Mouse (Mus musculus) effector memory CD4-positive, alpha-beta T cell, adult 7 months (primary cell): ENCODE data around the gene Isca2. TPM values are rescaled to one million over a fixed set of nuclear protein-coding genes. Genes with fewer than 3 reads are reported as not detected.

Source experiments
- polyA plus RNA-seq: library from polyadenylated mRNA; unstranded; fragments of 100-300 nt; shearing (Covaris generic); gene quantifications from one replicate; pipeline ENCODE4 v1.2.1, GENCODE M21; 2017

Isca2 gene
- polyA plus RNA-seq: 83.6 TPM

GRCm38 (mm10) chr12:84772726-84773441, at the start of gene Isca2, which contains the start of gene Npc2:
Gene Isca2 (plus strand): TSS chr12:84773251.
Gene Npc2 (minus strand): TSS chr12:84773152.

Other genes starting within 250 kb of the Isca2 start
- not detected for gene Vsx2, start 203.5 kb upstream of the Isca2 start, polyA plus RNA-seq
- gene Abcd4, start 155.8 kb upstream of the Isca2 start, polyA plus RNA-seq: 12.9 TPM
- 0.24 TPM for gene Vrtn, start 132.2 kb upstream of the Isca2 start, polyA plus RNA-seq
- 0.22 TPM for gene Syndig1l, start 74.4 kb upstream of the Isca2 start, polyA plus RNA-seq
- 80.8 TPM for gene Npc2, start 99 bp upstream of the Isca2 start, polyA plus RNA-seq
- 0.28 TPM for gene Ltbp2, start 103.3 kb downstream of the Isca2 start, polyA plus RNA-seq
- gene Fcf1, start 197.6 kb downstream of the Isca2 start, polyA plus RNA-seq: 112 TPM
- gene Arel1, start 197.6 kb downstream of the Isca2 start, polyA plus RNA-seq: 17.0 TPM
- gene Ylpm1, start 223.1 kb downstream of the Isca2 start, polyA plus RNA-seq: 24.0 TPM